Mouse (Mus musculus): ENCODE results near the gene P2ry2. TPM values are rescaled to one million over a fixed set of nuclear protein-coding genes. Genes with fewer than 3 reads are reported as not detected.

P2ry2 gene
- polyA plus RNA-seq, 1 experiment from 2014 or later: 3.8 TPM

DNA sequence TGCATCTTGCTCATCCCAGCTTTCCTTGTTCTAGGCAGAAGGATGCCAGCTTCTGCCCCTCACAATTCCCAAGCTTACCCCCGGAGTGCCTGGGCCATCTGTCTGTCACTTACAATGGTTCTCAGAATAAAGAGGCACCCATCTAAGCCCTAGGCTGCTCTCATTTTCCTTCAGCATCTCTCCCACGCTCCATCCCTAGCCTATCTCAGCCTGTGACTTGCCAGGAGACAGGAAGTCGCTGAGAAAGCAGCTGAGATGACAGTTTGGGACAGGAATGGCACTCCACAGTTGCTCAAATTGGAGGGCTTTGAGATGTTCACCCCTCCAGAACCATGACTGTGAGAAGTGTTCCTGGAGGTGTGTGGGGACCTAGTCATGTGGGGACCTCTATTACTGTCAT is 39.8 kb downstream of the P2ry2 start:
- Histone ChIP-seq H3K27ac (no peak overlapping the region), H3K4me2 (no peak overlapping the region), H3K36me3 (no peaks in the 10 kb centered on the region), H3K4me1 (peaks cover 16% of the 10 kb centered on the region), H3K27me3 (peaks cover 19% of the 10 kb centered on the region), H3K4me3 (no peak overlapping the region), H3K9ac (no peak overlapping the region), H3K9me3 (no peaks in the 10 kb centered on the region)
- WGBS: 54% methylated on average over 3 of the region's 3 CpGs
- no peak for ATAC-seq (ENCODE audit: insufficient number of reproducible peaks, low FRiP score, low TSS enrichment, low read depth)

DNA sequence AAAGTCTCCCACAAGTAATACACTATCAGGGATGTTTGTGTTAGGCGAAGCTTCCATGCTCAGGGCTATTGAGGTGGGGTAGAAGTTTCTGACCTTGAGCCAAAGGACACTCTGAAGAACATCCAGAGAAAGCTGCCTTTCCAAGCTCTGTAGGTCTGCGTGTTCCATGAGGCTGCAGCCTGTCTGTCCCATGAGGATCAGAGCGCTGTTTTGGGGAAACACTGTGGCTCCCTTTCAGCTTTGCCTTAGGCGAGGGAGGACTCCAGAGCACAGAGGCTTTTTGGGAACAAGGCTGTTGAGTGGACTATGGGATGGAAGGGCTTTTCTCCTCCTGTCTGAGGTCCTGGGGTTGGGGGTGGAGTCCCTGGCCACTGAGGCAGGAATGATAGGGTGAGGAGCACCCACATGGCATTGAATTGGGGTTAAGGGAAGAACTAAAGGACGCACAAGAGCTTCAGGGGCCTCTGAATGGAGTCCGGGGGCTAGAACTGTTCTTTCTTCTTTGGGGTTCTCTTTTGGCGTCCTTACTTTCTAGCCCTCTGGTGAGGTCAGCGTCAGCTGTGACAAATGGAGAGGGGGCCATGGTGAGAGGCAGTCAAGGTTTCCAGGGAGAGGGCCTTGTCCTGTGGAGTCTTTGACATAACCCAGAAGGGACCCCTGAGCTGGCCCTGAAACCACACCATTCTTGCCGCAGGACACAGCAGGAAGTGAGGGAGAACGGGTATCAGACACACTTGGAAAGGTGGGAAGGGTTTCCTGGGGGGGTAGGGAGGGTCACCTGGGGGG is 43.6 kb downstream of the P2ry2 start:
- no peak overlapping the region for H3K4me2 ChIP-seq
- no peak overlapping the region for H3K4me3 ChIP-seq
- H3K27me3 ChIP-seq: peaks cover 14% of the 10 kb centered on the region
- 72% methylated on average over 10 of the region's 10 CpGs for WGBS
- H3K9me3 ChIP-seq: no peaks in the 10 kb centered on the region
- no peak for ATAC-seq (ENCODE audit: insufficient number of reproducible peaks, low FRiP score, low TSS enrichment, low read depth)
- peaks cover 10% of the 10 kb centered on the region for H3K4me1 ChIP-seq
- no peak overlapping the region for H3K9ac ChIP-seq
- H3K27ac ChIP-seq: no peak overlapping the region
- H3K36me3 ChIP-seq: no peaks in the 10 kb centered on the region

DNA sequence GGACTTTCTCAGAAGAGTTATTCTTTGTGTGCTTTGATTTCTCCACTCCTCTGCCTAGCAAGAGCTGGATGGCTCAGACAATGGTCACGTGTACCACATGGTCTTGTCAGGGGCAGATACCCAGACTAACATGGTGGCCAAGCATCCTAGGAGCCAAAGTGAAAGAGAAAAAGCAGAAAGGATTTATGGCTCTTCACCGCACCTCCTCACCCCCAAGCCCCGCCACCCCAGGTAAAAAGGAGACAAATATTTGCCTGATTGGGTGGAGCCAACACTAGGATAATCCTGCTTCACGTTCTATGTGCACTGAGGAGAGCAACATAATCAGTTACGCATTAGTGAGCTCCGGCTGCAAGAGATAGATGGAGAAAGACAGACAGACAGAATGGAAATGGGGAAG is 44.3 kb downstream of the P2ry2 start:
- Histone ChIP-seq H3K4me1 (peaks cover 9% of the 10 kb centered on the region; the same call in 1 of the 2 replicates), H3K27ac (no peak overlapping the region), H3K9me3 (no peaks in the 10 kb centered on the region), H3K9ac (no peak overlapping the region), H3K4me3 (no peak overlapping the region), H3K4me2 (no peak overlapping the region), H3K27me3 (peaks cover 7% of the 10 kb centered on the region), H3K36me3 (no peaks in the 10 kb centered on the region)
- WGBS: 80% methylated on average over 6 of the region's 6 CpGs
- no peak for ATAC-seq (ENCODE audit: insufficient number of reproducible peaks, low FRiP score, low TSS enrichment, low read depth)

DNA sequence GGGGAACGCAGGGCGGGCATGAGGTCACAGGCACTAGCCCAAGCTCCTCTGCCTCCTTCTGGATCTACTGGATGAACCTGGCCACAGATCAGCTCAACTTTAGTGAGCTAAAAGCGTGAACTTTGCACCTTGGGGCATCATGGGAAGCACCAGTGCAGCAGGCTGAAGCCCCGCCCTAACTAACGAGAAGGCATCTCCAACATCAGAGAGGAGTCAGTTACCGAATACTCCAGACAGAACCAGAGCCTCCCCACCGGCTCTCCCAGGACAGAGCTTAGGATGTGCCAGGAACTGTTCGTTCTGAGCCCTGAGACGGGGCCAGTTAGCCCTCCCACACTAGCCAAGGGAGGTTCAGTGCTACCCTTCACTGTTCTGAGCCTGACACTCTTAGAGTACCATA is 44.8 kb downstream of the P2ry2 start:
- H3K4me1 ChIP-seq: peaks cover 9% of the 10 kb centered on the region; the same call in 1 of the 2 replicates
- no peaks in the 10 kb centered on the region for H3K36me3 ChIP-seq
- peaks cover 2% of the 10 kb centered on the region for H3K27me3 ChIP-seq
- H3K4me3 ChIP-seq: no peak overlapping the region
- ATAC-seq (ENCODE audit: insufficient number of reproducible peaks, low FRiP score, low TSS enrichment, low read depth): no peak
- 73% methylated on average over 9 of the region's 9 CpGs for WGBS
- H3K9ac ChIP-seq: no peak overlapping the region
- H3K27ac ChIP-seq: no peak overlapping the region
- no peak overlapping the region for H3K4me2 ChIP-seq
- H3K9me3 ChIP-seq: no peaks in the 10 kb centered on the region

DNA sequence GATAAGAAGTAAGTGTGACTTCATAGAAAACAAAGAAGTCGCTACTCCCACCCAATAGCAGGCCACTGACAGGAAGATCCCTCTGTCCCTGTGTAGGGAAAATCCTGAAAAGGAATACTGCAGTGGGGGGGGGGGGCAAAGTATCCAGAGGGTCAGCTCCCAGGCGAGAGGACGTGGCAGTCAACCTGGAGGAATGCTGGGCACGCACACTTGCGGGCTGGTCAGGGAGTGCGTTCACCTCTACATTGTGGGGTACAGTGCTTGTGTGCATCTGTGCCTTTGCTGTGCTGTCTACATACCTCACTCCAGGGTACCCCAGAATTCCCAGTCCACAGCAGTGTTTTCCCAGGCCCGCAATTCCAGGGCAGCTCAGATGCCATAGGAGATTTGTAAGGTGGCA is 46.7 kb downstream of the P2ry2 start:
- no peak overlapping the region for H3K9ac ChIP-seq
- no peaks in the 10 kb centered on the region for H3K9me3 ChIP-seq

DNA sequence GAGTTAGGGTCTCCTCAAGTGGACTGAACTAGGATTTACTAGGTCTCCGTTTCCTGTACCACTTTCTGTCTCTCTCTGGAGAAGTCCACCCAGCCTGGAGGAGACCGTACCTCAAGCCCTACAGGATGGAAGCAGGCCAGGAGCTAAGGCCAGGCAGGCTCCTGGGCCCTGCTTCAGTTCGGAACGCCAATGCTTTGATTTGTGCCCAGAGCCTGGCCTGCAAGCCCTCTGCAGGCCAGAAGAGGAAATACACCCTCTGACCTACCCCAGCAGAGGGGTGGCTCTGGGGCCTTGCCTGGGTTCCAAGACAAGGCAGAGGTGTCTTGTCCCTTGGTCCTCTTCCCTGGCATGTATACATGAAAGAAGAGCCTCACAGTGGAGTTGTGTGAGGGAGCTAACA is 47.6 kb downstream of the P2ry2 start:
- H3K4me2 ChIP-seq: no peak overlapping the region
- H3K4me3 ChIP-seq: no peak overlapping the region
- no peaks in the 10 kb centered on the region for H3K9me3 ChIP-seq
- no peak overlapping the region for H3K27ac ChIP-seq
- WGBS: 13% methylated on average over 4 of the region's 4 CpGs
- no peak overlapping the region for H3K9ac ChIP-seq
- H3K27me3 ChIP-seq: no peaks in the 10 kb centered on the region
- no peak for ATAC-seq (ENCODE audit: insufficient number of reproducible peaks, low FRiP score, low TSS enrichment, low read depth)
- no peaks in the 10 kb centered on the region for H3K36me3 ChIP-seq
- H3K4me1 ChIP-seq: peaks cover 3% of the 10 kb centered on the region; the same call in 1 of the 2 replicates

More for the DNA sequence above, 46.7 kb downstream of the P2ry2 start:
- H3K4me3 ChIP-seq: no peak overlapping the region
- 81% methylated on average over 7 of the region's 7 CpGs for WGBS
- peaks cover 9% of the 10 kb centered on the region; the same call in 1 of the 2 replicates for H3K4me1 ChIP-seq
- H3K36me3 ChIP-seq: no peaks in the 10 kb centered on the region
- no peak for ATAC-seq (ENCODE audit: insufficient number of reproducible peaks, low FRiP score, low TSS enrichment, low read depth)
- no peak overlapping the region for H3K27ac ChIP-seq
- no peaks in the 10 kb centered on the region for H3K27me3 ChIP-seq
- H3K4me2 ChIP-seq: no peak overlapping the region

DNA sequence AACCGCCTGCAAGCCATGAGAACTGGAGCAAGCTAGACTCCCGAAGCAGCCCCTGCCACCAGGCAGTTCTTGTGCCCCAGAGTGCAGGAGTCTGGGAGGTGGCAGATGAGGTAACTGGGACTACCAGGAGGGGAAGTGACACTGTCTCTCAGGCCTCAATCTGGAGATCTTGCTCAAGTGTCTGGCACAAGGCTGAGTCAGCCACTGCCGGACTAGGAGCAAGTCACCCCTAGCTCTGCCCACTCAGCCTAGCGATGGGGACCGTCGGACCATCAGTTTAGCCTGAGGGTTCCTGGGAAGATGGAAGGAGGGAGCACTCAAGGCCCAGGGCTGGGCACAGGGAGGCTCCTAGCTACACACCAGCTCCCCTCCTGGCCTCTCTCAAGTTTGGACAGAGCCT is 48.4 kb downstream of the P2ry2 start:
- Histone ChIP-seq H3K9me3 (no peaks in the 10 kb centered on the region), H3K4me1 (no peaks in the 10 kb centered on the region), H3K4me3 (no peak overlapping the region), H3K9ac (no peak overlapping the region), H3K27me3 (no peaks in the 10 kb centered on the region), H3K27ac (no peak overlapping the region), H3K36me3 (no peaks in the 10 kb centered on the region), H3K4me2 (no peak overlapping the region)
- WGBS: 71% methylated on average over 6 of the region's 6 CpGs
- ATAC-seq (ENCODE audit: insufficient number of reproducible peaks, low FRiP score, low TSS enrichment, low read depth): no peak

DNA sequence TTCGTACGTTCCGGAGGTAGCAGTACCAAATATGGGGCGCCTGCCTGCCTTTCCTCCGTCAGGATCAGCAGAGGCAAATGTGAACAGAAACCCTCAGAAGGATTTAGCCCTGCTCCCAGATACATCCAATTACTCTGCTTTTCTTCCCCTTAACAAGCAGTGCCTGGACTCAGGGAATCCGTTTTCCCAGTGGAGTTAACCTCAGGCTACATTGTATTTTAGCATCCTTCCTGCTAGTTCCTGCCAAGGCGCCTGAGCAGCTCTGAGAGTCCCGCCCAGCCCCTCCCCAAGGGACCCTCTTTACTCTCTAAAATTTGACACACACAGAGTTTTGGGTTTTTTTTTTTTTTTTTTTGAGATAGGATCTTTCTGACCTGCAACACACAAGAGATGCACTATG is 49.3 kb downstream of the P2ry2 start:
- ATAC-seq (ENCODE audit: insufficient number of reproducible peaks, low FRiP score, low TSS enrichment, low read depth): no peak
- no peak overlapping the region for H3K27ac ChIP-seq
- H3K4me3 ChIP-seq: no peak overlapping the region
- H3K36me3 ChIP-seq: no peaks in the 10 kb centered on the region
- no peaks in the 10 kb centered on the region for H3K4me1 ChIP-seq
- 61% methylated on average over 8 of the region's 8 CpGs for WGBS
- H3K9ac ChIP-seq: no peak overlapping the region
- H3K4me2 ChIP-seq: no peak overlapping the region
- no peaks in the 10 kb centered on the region for H3K9me3 ChIP-seq
- H3K27me3 ChIP-seq: no peaks in the 10 kb centered on the region

DNA sequence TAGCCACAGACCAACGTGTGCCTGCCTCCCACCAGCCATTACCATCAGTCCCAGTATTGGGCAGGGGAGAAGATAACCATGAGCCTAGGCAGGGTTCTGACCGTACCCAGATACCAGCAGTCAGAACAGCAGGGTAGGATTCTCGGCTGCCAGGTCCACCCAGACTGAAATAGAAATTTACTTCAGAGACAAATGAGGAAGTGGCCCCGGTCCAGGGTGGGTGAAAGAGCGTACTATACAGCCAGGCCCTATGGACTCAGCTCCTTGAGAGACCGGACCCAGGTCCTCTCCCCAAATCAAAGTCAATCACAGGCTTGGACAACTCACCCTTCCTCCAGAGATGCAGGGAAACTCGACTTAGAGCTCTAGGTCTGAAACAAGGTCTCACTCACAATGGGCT is 51.5 kb downstream of the P2ry2 start:
- Histone ChIP-seq H3K4me1 (no peaks in the 10 kb centered on the region), H3K36me3 (no peaks in the 10 kb centered on the region), H3K27ac (no peak overlapping the region), H3K9me3 (no peaks in the 10 kb centered on the region), H3K27me3 (no peaks in the 10 kb centered on the region), H3K9ac (no peak overlapping the region), H3K4me3 (no peak overlapping the region), H3K4me2 (no peak overlapping the region)
- ATAC-seq (ENCODE audit: insufficient number of reproducible peaks, low FRiP score, low TSS enrichment, low read depth): no peak
- 71% methylated on average over 7 of the region's 7 CpGs for WGBS

DNA sequence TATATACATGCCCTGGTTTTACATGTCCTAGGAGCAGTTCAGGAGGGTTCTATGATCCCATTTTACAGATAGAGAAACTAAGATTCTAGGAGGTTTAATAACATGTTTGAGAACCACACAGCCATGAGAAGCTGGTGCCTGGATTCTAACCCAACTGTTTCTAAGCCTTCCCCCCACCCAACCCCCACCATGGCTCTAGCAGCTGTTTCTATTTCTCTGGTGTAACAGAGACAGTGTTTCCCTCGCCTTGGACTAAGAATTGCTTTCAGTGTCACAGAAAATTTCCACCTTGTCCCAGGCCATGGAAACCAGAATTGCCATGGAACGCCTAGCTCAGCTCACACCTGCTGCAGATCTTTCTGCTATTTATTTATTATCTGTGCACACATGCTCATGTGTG is 52.2 kb downstream of the P2ry2 start:
- WGBS: 56% methylated on average over 2 of the region's 2 CpGs
- no peak for ATAC-seq (ENCODE audit: insufficient number of reproducible peaks, low FRiP score, low TSS enrichment, low read depth)
- no peaks in the 10 kb centered on the region for H3K36me3 ChIP-seq
- no peaks in the 10 kb centered on the region for H3K4me1 ChIP-seq
- no peak overlapping the region for H3K4me3 ChIP-seq
- H3K9ac ChIP-seq: no peak overlapping the region
- no peaks in the 10 kb centered on the region for H3K9me3 ChIP-seq
- no peak overlapping the region for H3K4me2 ChIP-seq
- no peaks in the 10 kb centered on the region for H3K27me3 ChIP-seq
- no peak overlapping the region for H3K27ac ChIP-seq

DNA sequence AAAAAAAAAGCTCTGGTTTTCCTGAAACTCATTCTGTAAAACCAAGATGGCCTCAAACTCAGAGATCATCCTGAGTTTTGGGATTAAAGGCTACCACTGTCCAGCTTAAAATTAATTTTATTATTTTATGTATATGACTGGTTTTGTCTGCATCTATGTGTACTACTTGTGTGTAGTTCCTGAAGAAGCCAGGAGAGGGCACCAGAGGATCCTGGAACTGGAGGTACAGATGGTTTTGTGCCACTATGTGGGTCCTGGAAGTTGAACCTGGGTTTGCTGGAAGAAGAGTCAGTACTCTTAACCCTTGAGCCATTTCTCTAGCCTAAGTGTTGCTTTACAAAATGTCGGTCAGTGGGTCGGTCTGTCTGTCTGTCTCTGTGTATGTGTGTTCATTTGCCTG is 54.2 kb downstream of the P2ry2 start:
- H3K36me3 ChIP-seq: no peaks in the 10 kb centered on the region
- WGBS: 93% methylated on average over 2 of the region's 2 CpGs
- no peak overlapping the region for H3K27ac ChIP-seq
- no peak for ATAC-seq (ENCODE audit: insufficient number of reproducible peaks, low FRiP score, low TSS enrichment, low read depth)
- no peaks in the 10 kb centered on the region for H3K4me1 ChIP-seq
- no peak overlapping the region for H3K4me3 ChIP-seq
- no peaks in the 10 kb centered on the region for H3K27me3 ChIP-seq
- H3K9ac ChIP-seq: no peak overlapping the region
- H3K9me3 ChIP-seq: no peaks in the 10 kb centered on the region
- no peak overlapping the region for H3K4me2 ChIP-seq

DNA sequence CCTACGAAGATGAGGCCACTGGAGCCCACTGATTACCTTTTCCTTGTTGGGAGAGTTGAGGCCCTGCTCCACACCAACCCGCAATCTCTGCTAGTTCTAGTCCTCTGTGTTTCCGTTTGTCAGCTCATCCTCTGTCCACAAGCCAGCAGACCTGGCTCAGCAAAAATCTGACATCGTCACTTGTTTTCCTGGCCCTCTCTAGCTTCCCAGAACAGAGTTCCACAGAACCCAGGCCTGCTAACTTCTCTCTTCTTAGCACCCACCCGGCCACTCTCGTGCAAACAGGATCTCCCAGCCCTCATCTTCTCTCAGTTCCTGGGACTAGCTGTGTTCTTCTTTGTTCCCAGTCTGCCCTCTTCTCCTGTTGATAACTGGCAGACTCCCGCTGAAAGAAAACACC is 60.0 kb downstream of the P2ry2 start:
- peaks cover 11% of the 10 kb centered on the region for H3K4me1 ChIP-seq
- H3K9ac ChIP-seq: no peak overlapping the region
- no peak overlapping the region for H3K27ac ChIP-seq
- H3K27me3 ChIP-seq: no peaks in the 10 kb centered on the region
- H3K36me3 ChIP-seq: no peaks in the 10 kb centered on the region
- H3K4me3 ChIP-seq: no peak overlapping the region
- no peak overlapping the region for H3K4me2 ChIP-seq
- no peak for ATAC-seq (ENCODE audit: insufficient number of reproducible peaks, low FRiP score, low TSS enrichment, low read depth)
- no peaks in the 10 kb centered on the region for H3K9me3 ChIP-seq
- WGBS: 82% methylated on average over 7 of the region's 7 CpGs

DNA sequence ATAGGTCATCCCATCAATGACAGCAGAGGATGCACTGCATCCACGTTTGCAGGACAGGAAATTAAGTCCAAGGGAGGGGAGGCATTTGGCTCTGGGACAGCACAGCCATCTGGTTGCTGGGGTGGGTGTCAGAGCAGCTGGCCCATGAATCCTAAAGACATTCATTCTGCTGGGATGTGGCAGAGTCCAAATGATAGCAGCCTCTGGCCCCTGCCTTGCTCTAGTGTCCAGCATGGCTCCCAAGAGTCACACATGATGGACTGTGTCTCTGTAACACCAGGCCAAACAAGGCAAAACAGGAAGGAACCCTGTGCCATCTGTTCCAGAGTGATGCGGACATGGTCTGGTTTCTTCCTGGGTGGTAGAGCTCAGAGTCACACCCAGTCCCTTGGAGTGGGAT is 60.8 kb downstream of the P2ry2 start:
- Histone ChIP-seq H3K27me3 (no peaks in the 10 kb centered on the region), H3K9me3 (no peaks in the 10 kb centered on the region), H3K4me3 (no peak overlapping the region), H3K4me1 (peaks cover 11% of the 10 kb centered on the region), H3K27ac (no peak overlapping the region), H3K9ac (no peak overlapping the region), H3K36me3 (no peaks in the 10 kb centered on the region), H3K4me2 (no peak overlapping the region)
- 41% methylated on average over 2 of the region's 2 CpGs for WGBS
- no peak for ATAC-seq (ENCODE audit: insufficient number of reproducible peaks, low FRiP score, low TSS enrichment, low read depth)

All from limb, embryonic 15.5 days (tissue).